Mouse (Mus musculus) hindbrain, embryonic 12.5 days (tissue): ENCODE results near the gene Tppp3. TPM values are rescaled to one million over a fixed set of nuclear protein-coding genes. Genes with fewer than 3 reads are reported as not detected.
A peak's percentile ranks its signal among the peaks of the same experiment; 100 is the strongest.

ENCODE experiments used
- ATAC-seq: fragments of 200-750 bp; cut with Nextera tagmentation; 2 replicates; pipeline ENCODE4 v1.8.0; 2017; ENCODE audit warnings: moderate TSS enrichment; ENCODE audit not compliant: low FRiP score
- H3K27ac ChIP-seq: fragments of 300-500 bp; sonication (generic); 2 replicates; pipeline ENCODE4 v1.5.1; 2016; ENCODE audit warnings: mild to moderate bottlenecking
- H3K27me3 ChIP-seq: fragments of 300-500 bp; sonication (generic); 2 replicates; pipeline ENCODE4 v1.6.1; 2016; ENCODE audit warnings: mild to moderate bottlenecking
- H3K36me3 ChIP-seq: fragments of 300-500 bp; sonication (generic); 2 replicates; pipeline ENCODE4 v1.6.1; 2016; ENCODE audit warnings: mild to moderate bottlenecking
- H3K4me1 ChIP-seq: fragments of 300-500 bp; sonication (generic); 2 replicates; pipeline ENCODE4 v1.6.1; 2016
- H3K4me2 ChIP-seq: fragments of 300-500 bp; sonication (generic); replicated peaks from 2 replicates; pipeline ENCODE4 v1.6.1; 2016; ENCODE audit warnings: mild to moderate bottlenecking
- H3K4me3 ChIP-seq: fragments of 300-500 bp; sonication (generic); 2 replicates; pipeline ENCODE4 v1.5.1; 2016; ENCODE audit warnings: mild to moderate bottlenecking
- H3K9ac ChIP-seq: fragments of 300-500 bp; sonication (generic); 2 replicates; pipeline ENCODE4 v1.6.1; 2016; ENCODE audit warnings: mild to moderate bottlenecking, moderate library complexity
- H3K9me3 ChIP-seq: fragments of 300-500 bp; sonication (generic); replicated peaks from 2 replicates; pipeline ENCODE4 v1.6.1; 2016; ENCODE audit warnings: mild to moderate bottlenecking
- WGBS: fragments of 180-500 bp; shearing (Covaris S2); methylation state at CpG from one replicate; pipeline ENCODE4 v1.1.7; 2016; 5-methylcytosine and 5-hydroxymethylcytosine counted together
- polyA plus RNA-seq: library from polyadenylated mRNA; unstranded; fragments of >200 nt; fragmentation: Nextera tagmentation; extraction: Ambion mirVana; gene quantifications from 2 replicates; pipeline ENCODE4 v1.2.1, GENCODE M21; 2016

Gene Tppp3
- polyA plus RNA-seq, 1 experiment from 2014 or later: 186 TPM

DNA sequence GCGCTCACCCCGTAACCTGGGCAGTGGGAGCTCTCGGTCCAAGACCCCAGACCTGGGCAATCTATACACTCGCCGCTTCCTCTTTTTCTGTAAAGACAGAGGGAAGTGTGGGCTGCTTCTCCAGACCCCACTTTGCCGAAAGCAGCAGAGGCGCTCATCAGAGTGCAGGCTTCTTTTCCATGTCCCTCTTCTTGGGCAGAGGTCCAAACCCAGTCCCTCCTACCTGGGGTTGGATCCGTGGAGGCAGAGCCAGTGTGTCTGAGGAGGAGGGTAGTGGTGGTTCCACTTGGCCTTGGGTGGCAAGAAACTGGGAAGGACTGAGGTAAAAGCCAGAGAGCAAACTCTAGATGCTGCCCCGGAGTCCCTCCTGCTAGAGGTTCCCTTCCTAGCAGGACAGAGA lies 1.7 kb upstream of the Tppp3 start:
- H3K4me3 ChIP-seq: no peak overlapping the region
- ATAC-seq: no peak

GRCm38 (mm10) chr8:105472414-105472932 lies 1.1 kb upstream of the Tppp3 start:
- 16% methylated on average over 23 of the region's 23 CpGs for WGBS
- Histone ChIP-seq H3K4me1 (peaks cover 76% of the 10 kb centered on the region), H3K27me3 (peaks cover 18% of the 10 kb centered on the region), H3K27ac (peak overlapping the region; percentile 40; the same call in 1 of the 2 replicates), H3K4me2 (0 out of 2 replicates have a peak overlapping the region, but pooled peaks have one; percentile 4), H3K4me3 (no peak overlapping the region), H3K36me3 (peaks cover 11% of the 10 kb centered on the region), H3K9me3 (no peaks in the 10 kb centered on the region), H3K9ac (no peak overlapping the region)
- no peak for ATAC-seq

More for the DNA sequence above, 1.7 kb upstream of the Tppp3 start:
- H3K4me2 ChIP-seq: no peak overlapping the region
- no peak overlapping the region for H3K9ac ChIP-seq
- peaks cover 18% of the 10 kb centered on the region for H3K27me3 ChIP-seq
- H3K36me3 ChIP-seq: peaks cover 7% of the 10 kb centered on the region; the same call in 1 of the 2 replicates
- WGBS: 52% methylated on average over 9 of the region's 9 CpGs
- H3K27ac ChIP-seq: no peak overlapping the region
- H3K9me3 ChIP-seq: no peaks in the 10 kb centered on the region
- H3K4me1 ChIP-seq: peaks cover 75% of the 10 kb centered on the region

DNA sequence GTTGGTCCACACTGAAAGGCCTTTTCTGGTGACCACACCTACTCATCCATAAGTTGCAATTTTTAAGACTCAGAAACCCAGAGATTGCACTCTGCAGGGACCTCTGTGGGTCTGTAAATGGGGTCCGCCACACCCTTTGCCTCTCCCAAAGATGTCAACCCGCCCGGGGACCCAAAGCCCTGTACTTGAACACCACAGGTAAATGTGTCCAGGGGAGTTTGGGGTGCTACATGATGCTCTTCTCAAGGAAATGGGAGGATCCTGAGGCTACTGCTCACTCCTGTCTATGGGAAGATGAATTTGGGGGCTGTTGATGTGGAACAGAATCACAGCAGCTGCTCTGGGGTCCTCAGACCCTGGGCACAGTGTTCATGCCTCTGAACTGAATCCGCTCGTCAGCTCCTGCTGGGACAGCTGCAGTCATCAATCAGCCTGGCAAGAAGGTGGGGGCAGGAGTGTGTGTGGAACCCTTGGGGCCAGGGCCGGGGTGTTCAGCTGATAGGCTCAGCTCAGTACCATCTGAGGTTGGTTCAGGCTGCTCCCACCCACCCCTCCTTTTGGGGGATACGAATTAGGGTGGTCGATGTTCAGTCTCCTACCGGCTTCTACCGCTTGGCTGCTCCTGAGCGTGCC lies 529 bp downstream of the Tppp3 start:
- Histone ChIP-seq H3K4me3 (peak overlapping the region; percentile 41), H3K4me1 (peaks cover 76% of the 10 kb centered on the region), H3K9ac (peak overlapping the region; percentile 63), H3K27me3 (peaks cover 15% of the 10 kb centered on the region), H3K4me2 (peak overlapping the region; percentile 57), H3K27ac (peak overlapping the region; percentile 89), H3K36me3 (peaks cover 19% of the 10 kb centered on the region), H3K9me3 (no peaks in the 10 kb centered on the region)
- peak; percentile 87 for ATAC-seq
- WGBS: 12% methylated on average over 11 of the region's 11 CpGs

GRCm38 (mm10) chr8:105470262-105470661 lies 1.1 kb downstream of the Tppp3 start:
- H3K4me1 ChIP-seq: peaks cover 72% of the 10 kb centered on the region

GRCm38 (mm10) chr8:105469816-105470215 lies 1.5 kb downstream of the Tppp3 start:
- 69% methylated on average over 5 of the region's 5 CpGs for WGBS
- ATAC-seq: no peak

More at GRCm38 (mm10) chr8:105470262-105470661, 1.1 kb downstream of the Tppp3 start:
- WGBS: 60% methylated on average over 5 of the region's 5 CpGs
- ATAC-seq: no peak
- Histone ChIP-seq H3K36me3 (peaks cover 18% of the 10 kb centered on the region), H3K9me3 (no peaks in the 10 kb centered on the region), H3K4me3 (peak overlapping the region; percentile 41), H3K4me2 (peak overlapping the region; percentile 57), H3K27ac (peak overlapping the region; percentile 89), H3K27me3 (peaks cover 15% of the 10 kb centered on the region), H3K9ac (peak overlapping the region; percentile 63)

DNA sequence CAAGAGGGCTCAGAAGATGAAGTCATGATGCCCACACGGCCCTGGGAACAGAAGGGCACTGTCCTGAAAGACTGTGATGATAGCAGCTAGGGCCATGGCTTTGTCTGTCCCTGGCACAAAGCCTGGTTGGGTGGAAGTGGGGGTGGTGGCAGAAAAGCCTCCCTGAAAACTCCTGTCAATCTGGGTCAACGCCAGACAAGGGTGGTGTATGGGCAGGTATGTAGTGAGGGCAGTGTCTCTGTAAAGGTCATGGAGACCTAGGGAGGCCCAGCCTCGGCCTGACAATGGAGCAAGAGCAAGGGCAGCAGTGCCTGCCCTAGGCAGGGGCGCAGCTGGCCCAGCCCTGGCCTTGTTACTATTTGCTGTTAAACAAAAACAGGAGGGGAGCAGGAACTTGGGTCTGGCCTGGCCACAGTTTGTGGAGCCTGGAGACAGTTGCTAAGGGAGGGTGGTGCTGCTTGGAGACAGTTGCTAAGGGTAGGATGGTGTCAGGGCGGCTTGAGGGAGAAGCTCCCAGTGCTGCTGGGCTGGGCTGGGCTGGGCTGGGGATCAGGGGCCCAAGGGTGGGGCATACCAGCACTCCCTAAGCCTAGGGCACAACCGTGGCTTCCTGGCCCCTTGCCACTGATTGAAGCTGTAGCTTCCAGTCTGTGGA lies 2.2 kb downstream of the Tppp3 start:
- H3K9me3 ChIP-seq: no peaks in the 10 kb centered on the region
- peak overlapping the region; percentile 89 for H3K27ac ChIP-seq
- H3K4me1 ChIP-seq: peaks cover 71% of the 10 kb centered on the region
- peak; percentile 62 for ATAC-seq
- H3K9ac ChIP-seq: peak overlapping the region; percentile 63
- H3K27me3 ChIP-seq: peaks cover 15% of the 10 kb centered on the region
- H3K4me3 ChIP-seq: peak overlapping the region; percentile 41
- H3K36me3 ChIP-seq: peaks cover 18% of the 10 kb centered on the region
- peak overlapping the region; percentile 57 for H3K4me2 ChIP-seq
- WGBS: 15% methylated on average over 6 of the region's 6 CpGs

More at GRCm38 (mm10) chr8:105469816-105470215, 1.5 kb downstream of the Tppp3 start:
- peak overlapping the region; percentile 57 for H3K4me2 ChIP-seq
- H3K36me3 ChIP-seq: peaks cover 18% of the 10 kb centered on the region
- H3K27ac ChIP-seq: peak overlapping the region; percentile 89
- H3K9me3 ChIP-seq: no peaks in the 10 kb centered on the region
- peak overlapping the region; percentile 63 for H3K9ac ChIP-seq
- peaks cover 71% of the 10 kb centered on the region for H3K4me1 ChIP-seq
- H3K4me3 ChIP-seq: peak overlapping the region; percentile 41
- peaks cover 15% of the 10 kb centered on the region for H3K27me3 ChIP-seq

DNA sequence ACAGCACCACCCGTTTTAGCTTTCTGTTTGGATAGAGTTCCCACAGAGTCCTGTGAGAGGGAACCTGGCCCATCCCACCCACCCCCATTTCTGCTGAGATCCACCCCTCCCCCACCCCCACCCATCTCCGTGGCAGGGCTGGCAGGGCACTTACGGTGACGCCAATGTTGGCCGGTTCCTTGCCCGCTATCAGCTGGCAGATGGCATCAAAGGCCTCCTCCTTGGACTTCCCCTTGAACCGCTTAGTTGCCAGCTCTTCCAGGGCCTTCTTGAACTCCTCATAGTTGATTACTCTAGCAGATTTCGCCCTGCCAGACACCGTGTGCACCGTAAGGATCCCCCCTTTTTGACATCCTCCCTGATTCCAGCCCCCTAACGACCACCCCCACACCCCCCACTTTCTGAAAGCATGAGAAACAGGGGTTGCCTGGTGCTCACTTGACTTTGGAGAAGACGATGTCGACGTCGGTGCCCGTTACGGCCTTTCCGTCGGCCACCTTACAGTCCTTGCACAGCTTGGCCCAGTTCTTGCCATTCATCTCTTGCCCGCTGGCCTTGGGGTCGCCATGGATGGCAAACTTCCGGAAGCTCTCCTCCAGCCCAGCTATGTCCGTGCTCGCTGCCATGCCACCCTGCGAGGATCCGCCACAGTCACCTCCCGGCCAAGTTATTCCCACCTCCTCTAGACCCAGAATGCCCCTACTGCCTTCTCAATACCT lies 3.2 kb downstream of the Tppp3 start:
- Histone ChIP-seq H3K36me3 (peaks cover 18% of the 10 kb centered on the region), H3K27ac (peak overlapping the region; percentile 89), H3K9me3 (no peaks in the 10 kb centered on the region), H3K4me3 (no peak overlapping the region), H3K27me3 (peaks cover 9% of the 10 kb centered on the region), H3K4me1 (peaks cover 71% of the 10 kb centered on the region), H3K4me2 (no peak overlapping the region), H3K9ac (no peak overlapping the region)
- no peak for ATAC-seq
- WGBS: 90% methylated on average over 27 of the region's 27 CpGs

- Histone ChIP-seq H3K9ac (no peak overlapping the region), H3K9me3 (no peaks in the 10 kb centered on the region), H3K4me2 (no peak overlapping the region), H3K36me3 (peaks cover 18% of the 10 kb centered on the region), H3K4me1 (peaks cover 66% of the 10 kb centered on the region), H3K27me3 (peaks cover 2% of the 10 kb centered on the region), H3K27ac (no peak overlapping the region), H3K4me3 (no peak overlapping the region)
- 90% methylated on average over 10 of the region's 10 CpGs for whole genome bisulfite sequencing
- no peak for ATAC-seq
Observed at GRCm38 (mm10) chr8:105467396-105467985, 3.8 kb downstream of the Tppp3 start.

DNA sequence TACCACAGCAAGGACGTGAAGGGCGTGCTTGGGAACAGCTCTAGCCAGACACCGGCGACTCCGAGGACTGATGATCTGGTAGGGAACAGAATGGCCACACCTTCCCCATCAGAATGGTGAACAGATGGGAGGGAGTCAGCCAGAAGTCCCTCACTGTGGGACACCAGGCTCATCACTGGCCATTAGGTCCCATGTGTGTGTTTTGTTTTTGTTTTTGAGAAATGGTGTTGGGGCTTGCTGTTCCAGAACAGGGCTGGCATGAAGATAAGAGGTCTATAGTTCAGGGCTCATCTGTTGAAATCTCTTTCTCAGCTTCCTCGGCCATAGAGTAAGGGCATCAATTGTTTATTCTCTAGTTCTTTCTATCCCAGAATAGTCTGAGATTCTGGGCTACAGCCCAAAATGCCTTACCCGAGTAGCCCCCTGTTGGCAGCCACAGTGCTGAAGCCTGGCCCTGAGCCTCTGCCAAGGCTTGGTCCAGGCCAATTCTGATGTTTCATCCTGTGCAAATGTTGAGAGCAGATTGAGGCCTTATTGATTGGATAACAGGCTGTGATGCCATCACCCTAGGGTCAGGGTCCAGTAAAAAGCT lies 4.5 kb downstream of the Tppp3 start:
- H3K4me1 ChIP-seq: peaks cover 59% of the 10 kb centered on the region

GRCm38 (mm10) chr8:105466246-105466645 lies 5.1 kb downstream of the Tppp3 start:
- no peak for ATAC-seq
- Histone ChIP-seq H3K27me3 (no peaks in the 10 kb centered on the region), H3K4me2 (no peak overlapping the region), H3K4me3 (no peak overlapping the region), H3K36me3 (peaks cover 18% of the 10 kb centered on the region), H3K9me3 (no peaks in the 10 kb centered on the region), H3K4me1 (peaks cover 56% of the 10 kb centered on the region), H3K9ac (no peak overlapping the region), H3K27ac (no peak overlapping the region)
- 88% methylated on average over 6 of the region's 6 CpGs for WGBS

More for the DNA sequence above, 4.5 kb downstream of the Tppp3 start:
- Histone ChIP-seq H3K27ac (0 out of 2 replicates have a peak overlapping the region, but pooled peaks have one; percentile 23), H3K4me3 (no peak overlapping the region), H3K4me2 (no peak overlapping the region), H3K36me3 (peaks cover 18% of the 10 kb centered on the region), H3K9ac (no peak overlapping the region), H3K9me3 (no peaks in the 10 kb centered on the region), H3K27me3 (no peaks in the 10 kb centered on the region)
- no peak for ATAC-seq
- WGBS: 81% methylated on average over 7 of the region's 7 CpGs

DNA sequence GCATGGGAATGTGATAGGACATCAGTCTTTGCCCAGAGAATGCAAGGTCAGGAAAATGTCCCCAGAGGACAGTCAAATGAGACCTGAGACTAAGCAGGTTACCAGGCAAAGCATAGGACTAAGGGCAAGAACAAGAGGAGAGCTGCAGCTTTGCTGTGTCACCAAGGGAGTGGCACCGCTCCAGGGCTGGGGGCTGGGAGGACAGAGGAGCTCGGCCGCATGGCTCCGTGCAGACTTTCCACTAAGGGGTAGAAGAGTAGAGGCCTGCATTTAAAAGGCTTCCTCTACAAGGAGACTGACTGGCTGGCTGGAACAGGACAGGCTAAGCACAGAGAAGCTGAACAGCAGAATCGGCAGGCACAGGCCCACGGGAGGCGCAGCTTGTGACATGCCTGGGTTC lies 6.7 kb downstream of the Tppp3 start:
- 76% methylated on average over 7 of the region's 7 CpGs for WGBS
- Histone ChIP-seq H3K9ac (0 out of 2 replicates have a peak overlapping the region, but pooled peaks have one; percentile 24), H3K36me3 (peaks cover 18% of the 10 kb centered on the region), H3K4me2 (no peak overlapping the region), H3K9me3 (no peaks in the 10 kb centered on the region), H3K27me3 (no peaks in the 10 kb centered on the region), H3K4me3 (no peak overlapping the region), H3K4me1 (peaks cover 46% of the 10 kb centered on the region), H3K27ac (peak overlapping the region; percentile 53)
- ATAC-seq: no peak
